Mouse (Mus musculus) liver, embryonic 14.5 days (tissue): ENCODE results near the gene Nav2. TPM values are rescaled to one million over a fixed set of nuclear protein-coding genes. Genes with fewer than 3 reads are reported as not detected.

Experiments
- ATAC-seq: fragments of 200-750 bp; cut with Nextera tagmentation; 2 replicates; pipeline ENCODE4 v1.8.0; 2017; ENCODE audit warnings: moderate number of reproducible peaks, mild to moderate bottlenecking, moderate library complexity; ENCODE audit not compliant: insufficient read depth
- DNase-seq, 3 experiments: peaks; one replicate each; pipeline ENCODE4 v3.0.0-alpha.2; 2012 to 2013; ENCODE audit warnings: low read depth in 3 of 3, low spot score in 3 of 3
- H3K27ac ChIP-seq: fragments of 300-500 bp; sonication (generic); 2 replicates; pipeline ENCODE4 v1.5.1; 2014; ENCODE audit warnings: moderate library complexity, mild to moderate bottlenecking, control low read depth, inconsistent platforms
- H3K27me3 ChIP-seq: fragments of 300-500 bp; sonication (generic); 2 replicates; pipeline ENCODE4 v1.6.1; 2014; ENCODE audit warnings: mild to moderate bottlenecking, low read length, moderate library complexity; ENCODE audit not compliant: control insufficient read depth, insufficient read depth
- H3K36me3 ChIP-seq: fragments of 300-500 bp; sonication (generic); replicated peaks from 2 replicates; pipeline ENCODE4 v1.6.1; 2014; ENCODE audit warnings: low read depth; ENCODE audit not compliant: control insufficient read depth, insufficient read depth
- H3K4me1 ChIP-seq, 2 experiments: fragments of 200-500 bp in 1 of 2; fragments of 300-500 bp in 1 of 2; sonication (generic) in 1 of 2; replicated peaks; 2 replicates each; pipeline ENCODE4 v1.6.1; 2012 to 2014; ENCODE audit warnings: antibody characterized with exemption in 1 of 2, inconsistent platforms in 1 of 2, low read length in 1 of 2; ENCODE audit not compliant: control insufficient read depth in 2 of 2, insufficient read depth in 2 of 2
- H3K4me2 ChIP-seq: fragments of 300-500 bp; sonication (generic); 2 replicates; pipeline ENCODE4 v1.6.1; 2014; ENCODE audit warnings: low read depth, mild to moderate bottlenecking, control low read depth, moderate library complexity
- H3K4me3 ChIP-seq, 2 experiments: fragments of 200-500 bp in 1 of 2; fragments of 300-500 bp in 1 of 2; sonication (generic) in 1 of 2; 2 replicates each; pipeline ENCODE4 v1.5.1; 2012 to 2014; ENCODE audit warnings: low read depth in 2 of 2, low read length in 2 of 2, mild to moderate bottlenecking in 2 of 2, control low read depth in 1 of 2, inconsistent platforms in 1 of 2, moderate library complexity in 1 of 2; ENCODE audit not compliant: insufficient read depth in 1 of 2
- H3K9ac ChIP-seq: fragments of 300-500 bp; sonication (generic); replicated peaks from 2 replicates; pipeline ENCODE4 v1.6.1; 2014; ENCODE audit warnings: mild to moderate bottlenecking, control low read depth, moderate library complexity
- H3K9me3 ChIP-seq: fragments of 300-500 bp; sonication (generic); 2 replicates; pipeline ENCODE4 v1.6.1; 2016; ENCODE audit warnings: low read length, mixed read lengths; ENCODE audit not compliant: control insufficient read depth
- CTCF ChIP-seq: IDR thresholded peaks from 2 replicates; pipeline ENCODE4 v1.5.1; 2016; ENCODE audit warnings: antibody characterized with exemption, low read depth, control low read depth
- EP300 ChIP-seq: IDR thresholded peaks from 2 replicates; pipeline ENCODE4 v1.6.1; 2016; ENCODE audit warnings: antibody characterized with exemption, low read depth
- WGBS: fragments of 180-500 bp; shearing (Covaris S2); extraction: QIAGEN DNeasy Blood & Tissue Kit; methylation state at CpG from one replicate; pipeline ENCODE4 v1.1.7; 2014; ENCODE audit not compliant: insufficient replicate concordance; 5-methylcytosine and 5-hydroxymethylcytosine counted together
- polyA plus RNA-seq, 2 experiments: library from polyadenylated mRNA; depleted of rRNA in 1 of 2; stranded (reverse) in 1 of 2; unstranded in 1 of 2; fragments of >200 nt; fragmentation: Nextera tagmentation in 1 of 2; extraction: Ambion mirVana in 1 of 2; gene quantifications; 2 replicates each; pipeline versions ENCODE4 v1.2.1 to v1.2.3; 2012 to 2014

Nav2 gene
- polyA plus RNA-seq, 2 experiments = 1.5 to 1.6 TPM

DNA sequence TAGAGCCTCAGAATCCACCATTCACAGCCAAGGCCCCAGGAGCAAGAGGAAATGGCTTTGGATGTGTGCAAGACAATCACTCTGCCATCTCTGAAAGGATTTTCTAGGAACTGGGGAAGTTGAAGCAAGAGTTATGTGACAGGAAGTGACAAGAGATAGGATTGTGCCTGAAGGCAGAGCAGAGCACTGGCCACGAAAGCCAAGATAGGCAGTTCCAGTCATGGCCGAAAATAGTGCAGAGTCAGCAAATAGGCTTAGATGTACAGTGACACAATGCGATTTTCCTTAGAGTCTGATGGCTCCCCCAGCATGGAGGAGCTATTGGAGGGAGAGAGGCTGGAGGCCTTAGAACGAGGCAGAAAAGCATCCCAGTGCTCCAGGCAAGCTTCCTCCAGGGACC lies 269.7 kb downstream of the Nav2 start:
- no peak overlapping the region for H3K4me3 ChIP-seq
- no peak overlapping the region for H3K27ac ChIP-seq
- no peaks in the 10 kb centered on the region for H3K36me3 ChIP-seq
- H3K27me3 ChIP-seq = no peaks in the 10 kb centered on the region
- H3K4me2 ChIP-seq = no peak overlapping the region
- WGBS = 15% methylated on average over 4 of the region's 4 CpGs
- ATAC-seq (no peak), DNase-seq (no peak)
- no peak overlapping the region for H3K9ac ChIP-seq
- no peaks in the 10 kb centered on the region; a peak in 1 of 4 replicates for H3K4me1 ChIP-seq
- TF ChIP-seq EP300 (no peak), CTCF (no peak)
- no peaks in the 10 kb centered on the region for H3K9me3 ChIP-seq

GRCm38 (mm10) chr7:49181010-49181409 lies 272.5 kb downstream of the Nav2 start:
- no peak for DNase-seq
- Histone ChIP-seq H3K4me2 (no peak overlapping the region), H3K9ac (no peak overlapping the region), H3K4me3 (no peak overlapping the region), H3K36me3 (no peaks in the 10 kb centered on the region), H3K4me1 (no peaks in the 10 kb centered on the region; a peak in 1 of 4 replicates), H3K9me3 (no peaks in the 10 kb centered on the region), H3K27ac (no peak overlapping the region), H3K27me3 (no peaks in the 10 kb centered on the region)
- no peak for TF ChIP-seq EP300
- TF ChIP-seq CTCF = no peak
- WGBS = 54% methylated on average over 8 of the region's 8 CpGs
- no peak for ATAC-seq

DNA sequence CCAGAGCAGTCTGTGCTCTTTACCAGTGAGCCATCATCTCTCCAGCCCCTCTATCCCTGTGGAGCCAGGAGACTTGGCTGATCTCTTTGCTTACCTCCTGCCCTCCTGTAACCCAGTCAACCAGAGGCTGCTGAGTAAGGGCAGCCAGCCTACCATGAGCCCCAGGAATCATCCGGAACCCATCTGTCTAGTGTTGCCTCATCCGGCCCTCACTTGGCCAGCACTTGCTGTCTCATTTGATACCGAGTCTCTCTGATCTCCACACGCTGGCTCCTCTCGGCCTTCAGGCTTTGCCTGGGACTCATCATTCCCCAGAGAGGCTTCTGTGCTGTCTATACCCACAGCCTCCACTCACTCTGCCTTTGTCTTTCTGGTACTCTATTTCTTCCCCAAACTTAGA lies 273.9 kb downstream of the Nav2 start:
- no peaks in the 10 kb centered on the region for H3K9me3 ChIP-seq
- no peak for TF ChIP-seq CTCF
- TF ChIP-seq EP300 = no peak
- H3K4me2 ChIP-seq = no peak overlapping the region
- no peak for ATAC-seq
- DNase-seq = no peak
- no peak overlapping the region for H3K4me3 ChIP-seq
- WGBS = 58% methylated on average over 5 of the region's 5 CpGs
- no peak overlapping the region for H3K9ac ChIP-seq
- no peak overlapping the region for H3K27ac ChIP-seq
- H3K27me3 ChIP-seq = no peaks in the 10 kb centered on the region
- H3K36me3 ChIP-seq = no peaks in the 10 kb centered on the region
- H3K4me1 ChIP-seq = no peaks in the 10 kb centered on the region; a peak in 1 of 4 replicates

- no peak for DNase-seq
- Histone ChIP-seq H3K4me3 (no peak overlapping the region), H3K4me2 (no peak overlapping the region), H3K4me1 (no peaks in the 10 kb centered on the region), H3K27ac (no peak overlapping the region), H3K27me3 (no peaks in the 10 kb centered on the region), H3K9me3 (no peaks in the 10 kb centered on the region), H3K9ac (no peak overlapping the region), H3K36me3 (no peaks in the 10 kb centered on the region)
- WGBS = 62% methylated on average over 5 of the region's 5 CpGs
- no peak for ATAC-seq
- TF ChIP-seq EP300 (no peak), CTCF (no peak)
These were observed 275.2 kb downstream of the Nav2 start for GRCm38 (mm10) chr7:49183696-49184095.

DNA sequence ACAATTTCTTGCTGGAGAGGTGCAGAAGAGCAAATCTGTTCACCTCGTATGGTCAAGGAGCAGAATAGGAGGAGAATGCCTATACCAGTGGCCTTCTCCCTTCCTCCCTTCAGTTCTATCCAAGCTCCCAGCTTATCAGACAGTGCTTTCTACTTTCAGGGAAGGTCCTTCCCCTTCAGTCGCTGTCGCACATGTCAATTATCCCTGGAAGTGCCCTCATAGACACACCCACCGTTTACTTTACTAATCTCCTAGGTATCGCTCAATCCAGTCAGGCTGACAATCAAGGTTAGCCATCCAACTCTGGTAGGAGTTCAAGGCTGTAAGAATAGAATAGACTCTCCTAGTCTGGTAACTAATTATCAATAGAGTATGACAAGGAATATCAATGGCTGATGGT lies 277.5 kb downstream of the Nav2 start:
- no peaks in the 10 kb centered on the region for H3K9me3 ChIP-seq
- 51% methylated on average over 5 of the region's 5 CpGs for WGBS
- no peaks in the 10 kb centered on the region for H3K36me3 ChIP-seq
- no peak overlapping the region for H3K9ac ChIP-seq
- DNase-seq = no peak
- no peak for ATAC-seq
- no peaks in the 10 kb centered on the region for H3K4me1 ChIP-seq
- H3K27ac ChIP-seq = no peak overlapping the region
- H3K4me3 ChIP-seq = no peak overlapping the region
- TF ChIP-seq CTCF (no peak), EP300 (no peak)
- no peak overlapping the region for H3K4me2 ChIP-seq
- H3K27me3 ChIP-seq = no peaks in the 10 kb centered on the region

DNA sequence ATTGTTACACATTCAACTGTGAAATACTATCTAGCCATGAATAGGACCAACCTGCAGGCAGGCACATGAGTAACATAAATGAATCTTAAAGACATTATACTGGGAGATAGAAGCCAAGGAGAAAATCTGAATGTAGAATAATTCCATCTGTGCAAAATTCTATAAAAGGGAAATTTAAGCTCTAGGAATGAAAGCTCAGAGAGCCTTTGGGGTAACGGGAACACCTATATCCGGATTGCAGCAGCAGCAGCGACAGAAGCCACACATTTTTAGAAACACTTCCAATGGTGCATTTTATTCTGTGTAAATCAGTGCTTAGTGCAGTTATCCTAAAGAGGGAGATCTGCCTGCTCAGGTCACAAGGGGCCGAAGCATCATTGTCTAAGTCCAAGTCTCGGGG lies 280.8 kb downstream of the Nav2 start:
- TF ChIP-seq CTCF (no peak), EP300 (no peak)
- H3K9ac ChIP-seq = no peak overlapping the region
- ATAC-seq (no peak), DNase-seq (no peak)
- no peak overlapping the region for H3K27ac ChIP-seq
- no peaks in the 10 kb centered on the region for H3K9me3 ChIP-seq
- no peak overlapping the region for H3K4me2 ChIP-seq
- no peaks in the 10 kb centered on the region for H3K4me1 ChIP-seq
- no peaks in the 10 kb centered on the region for H3K36me3 ChIP-seq
- 62% methylated on average over 5 of the region's 5 CpGs for WGBS
- H3K27me3 ChIP-seq = no peaks in the 10 kb centered on the region
- no peak overlapping the region for H3K4me3 ChIP-seq
